Mouse (Mus musculus) layer of hippocampus, adult 11-12 months (tissue): Measurements from ENCODE around the gene Ube2c.

Experiments used
- DNase-seq: peaks from one replicate; pipeline ENCODE4 v3.0.0; 2022; ENCODE audit warnings: low spot score

Gene Ube2c

DNA sequence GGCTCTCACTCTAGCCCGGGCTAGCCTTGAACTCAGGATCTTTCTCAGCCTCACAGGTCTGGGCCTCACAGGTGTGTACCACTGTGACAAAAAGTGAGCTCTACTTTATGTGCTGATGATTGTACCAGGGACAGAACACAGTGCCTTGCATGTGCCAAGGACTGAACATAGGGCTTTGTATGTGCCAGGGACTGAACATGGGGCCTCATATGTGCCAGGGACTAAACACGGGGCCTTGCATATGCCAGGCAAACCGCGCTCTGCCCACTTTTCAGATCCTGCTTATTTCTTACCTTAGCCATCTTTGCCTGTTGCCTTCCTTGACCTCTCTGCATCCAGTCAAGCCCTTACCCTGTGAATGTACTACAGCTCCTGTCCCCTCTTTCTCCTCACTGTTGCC is 7.7 kb upstream of the Ube2c start:
- no peak for DNase-seq

GRCm38 (mm10) chr2:164762593-164762992 is 7.1 kb upstream of the Ube2c start:
- DNase-seq, result no peak

DNA sequence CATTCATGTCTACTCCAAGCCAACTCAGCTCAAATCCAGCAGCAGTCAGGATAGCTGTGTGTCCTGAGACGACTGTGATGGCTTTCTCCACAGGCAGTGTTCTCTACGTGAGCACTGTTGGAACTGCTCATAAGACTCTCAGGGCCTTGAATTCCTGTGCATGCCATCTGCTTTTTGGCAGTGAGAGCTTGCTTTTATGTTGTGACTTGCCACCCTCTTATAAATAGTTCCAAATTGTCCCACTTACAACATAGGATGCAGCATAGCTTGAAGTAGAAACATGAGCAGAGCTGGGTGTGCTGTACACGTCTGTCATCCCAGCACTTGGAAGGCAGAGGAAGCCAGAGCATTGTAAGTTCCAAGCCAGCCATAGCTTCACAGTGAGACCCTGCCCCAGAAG is 3.9 kb upstream of the Ube2c start:
- no peak for DNase-seq

- DNase-seq, result no peak
These were observed 1.7 kb upstream of the Ube2c start for GRCm38 (mm10) chr2:164767812-164768540.

DNA sequence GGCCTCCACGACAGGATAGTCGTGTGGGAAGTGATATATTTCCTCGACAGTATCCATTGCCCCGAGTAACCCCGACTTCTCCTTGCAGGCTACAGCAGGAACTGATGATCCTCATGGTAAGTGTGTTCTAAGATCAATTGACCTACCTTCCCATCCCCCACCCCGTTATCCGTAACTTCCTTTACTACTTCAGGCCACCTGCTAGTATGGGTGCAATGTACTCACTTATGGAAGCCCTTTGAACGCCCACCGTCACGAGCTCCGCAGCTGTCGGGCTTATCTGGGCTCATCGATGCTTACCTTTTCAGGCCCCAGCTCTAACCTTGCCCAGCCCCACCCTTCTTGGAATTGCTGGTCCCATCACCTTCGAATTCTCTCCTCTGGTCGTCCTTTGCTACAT is 581 bp downstream of the Ube2c start:
- no peak for DNase-seq

DNA sequence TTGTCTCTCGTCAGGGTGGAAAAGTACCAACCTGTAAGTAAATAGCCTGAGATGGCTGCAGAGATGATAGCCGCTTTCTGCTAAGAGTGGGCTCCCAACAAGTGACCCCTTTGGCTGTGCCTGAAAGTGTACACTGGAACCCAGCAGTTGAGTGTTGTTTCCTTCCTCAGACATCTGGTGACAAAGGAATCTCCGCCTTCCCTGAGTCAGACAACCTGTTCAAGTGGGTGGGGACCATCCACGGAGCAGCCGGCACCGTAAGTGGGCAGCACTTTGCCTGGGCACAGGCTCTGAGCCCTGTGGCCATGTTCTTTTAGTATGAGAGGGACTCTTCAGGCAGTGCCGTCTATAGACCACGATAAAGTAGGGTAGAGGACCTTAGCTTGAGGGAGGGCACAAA is 1.4 kb downstream of the Ube2c start:
- no peak for DNase-seq

DNA sequence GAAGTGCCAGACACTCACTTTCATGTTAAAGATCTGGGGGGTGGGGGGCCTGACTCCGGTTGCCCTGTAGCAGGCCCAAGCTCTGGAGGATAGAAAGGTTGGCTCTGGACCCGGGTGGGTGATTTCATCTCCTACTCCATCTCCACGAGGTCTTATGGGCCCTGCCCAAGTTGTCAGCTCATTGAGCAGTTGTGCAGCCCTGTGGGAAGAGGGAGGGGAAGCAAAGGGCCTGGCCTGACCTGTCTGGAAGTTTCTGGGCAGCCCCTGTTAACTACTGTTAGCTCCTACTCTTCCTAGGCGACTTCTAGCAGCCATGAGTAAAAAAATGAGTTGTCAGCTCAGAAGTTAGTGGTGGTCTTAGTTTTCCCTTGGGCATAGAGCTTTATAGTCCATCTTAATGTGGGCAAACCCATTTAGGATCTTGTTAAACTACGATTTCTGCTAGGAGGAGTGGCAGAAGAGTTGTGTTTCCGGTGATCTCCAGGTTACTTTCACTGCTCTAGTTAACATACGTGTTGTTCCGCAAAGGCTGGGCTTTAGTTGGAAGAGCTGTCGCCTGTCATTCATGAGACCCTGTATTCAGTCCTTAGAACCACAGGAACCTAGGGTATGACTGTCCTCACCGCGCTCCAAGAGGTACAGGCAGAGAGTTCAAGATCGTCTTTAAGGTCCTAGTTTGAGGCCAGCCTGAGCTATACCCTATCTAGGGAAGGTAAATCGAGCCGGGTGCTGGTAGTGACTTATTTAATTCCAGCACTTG is 3.7 kb downstream of the Ube2c start:
- no peak for DNase-seq

GRCm38 (mm10) chr2:164773989-164774364 is 4.3 kb downstream of the Ube2c start:
- no peak for DNase-seq

GRCm38 (mm10) chr2:164776130-164776529 is 6.4 kb downstream of the Ube2c start:
- no peak for DNase-seq

- no peak for DNase-seq
These were observed 7.1 kb downstream of the Ube2c start for GRCm38 (mm10) chr2:164776801-164777200.

- no peak for DNase-seq
These were observed 7.7 kb downstream of the Ube2c start for GRCm38 (mm10) chr2:164777246-164778014.

DNA sequence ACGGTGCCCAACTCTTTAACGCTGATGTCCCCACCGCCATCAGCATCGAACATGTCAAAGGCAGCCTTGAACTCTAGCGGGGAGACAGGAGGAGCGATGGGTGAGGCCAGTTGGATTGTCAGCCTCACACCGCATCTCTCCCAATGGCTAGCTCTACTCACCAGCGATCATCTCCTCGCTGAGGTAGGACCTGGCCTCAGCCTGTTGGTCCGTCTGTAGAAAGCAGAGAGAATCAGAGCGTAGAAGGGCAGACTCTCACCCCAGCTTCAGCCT is 8.3 kb downstream of the Ube2c start:
- no peak for DNase-seq

GRCm38 (mm10) chr2:164778809-164779208 is 9.1 kb downstream of the Ube2c start:
- DNase-seq, result no peak

GRCm38 (mm10) chr2:164779481-164780086 is 9.9 kb downstream of the Ube2c start, which contains the start of gene Tnnc2:
Gene Tnnc2 (minus strand): TSS chr2:164779967.
- no peak for DNase-seq

DNA sequence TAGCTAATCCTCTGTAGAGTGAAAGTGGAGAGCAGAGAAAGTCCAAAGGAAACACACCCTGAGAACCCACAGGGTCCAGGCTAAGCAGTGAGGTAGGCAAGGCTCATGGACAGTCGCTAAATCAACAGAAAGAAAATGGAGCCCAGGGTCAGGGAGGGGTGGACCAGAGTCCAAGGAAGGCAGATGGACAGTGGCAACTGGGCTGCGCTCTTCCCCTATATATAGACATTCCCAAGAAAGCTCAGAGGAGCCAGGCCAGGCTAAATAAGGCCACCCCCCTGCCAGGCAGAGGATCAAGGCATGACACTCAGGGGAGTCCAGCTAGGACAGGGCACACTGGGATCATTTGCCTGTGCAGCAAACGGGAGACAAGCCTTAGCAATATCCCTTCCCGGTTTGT is 12.2 kb downstream of the Ube2c start:
- no peak for DNase-seq

DNA sequence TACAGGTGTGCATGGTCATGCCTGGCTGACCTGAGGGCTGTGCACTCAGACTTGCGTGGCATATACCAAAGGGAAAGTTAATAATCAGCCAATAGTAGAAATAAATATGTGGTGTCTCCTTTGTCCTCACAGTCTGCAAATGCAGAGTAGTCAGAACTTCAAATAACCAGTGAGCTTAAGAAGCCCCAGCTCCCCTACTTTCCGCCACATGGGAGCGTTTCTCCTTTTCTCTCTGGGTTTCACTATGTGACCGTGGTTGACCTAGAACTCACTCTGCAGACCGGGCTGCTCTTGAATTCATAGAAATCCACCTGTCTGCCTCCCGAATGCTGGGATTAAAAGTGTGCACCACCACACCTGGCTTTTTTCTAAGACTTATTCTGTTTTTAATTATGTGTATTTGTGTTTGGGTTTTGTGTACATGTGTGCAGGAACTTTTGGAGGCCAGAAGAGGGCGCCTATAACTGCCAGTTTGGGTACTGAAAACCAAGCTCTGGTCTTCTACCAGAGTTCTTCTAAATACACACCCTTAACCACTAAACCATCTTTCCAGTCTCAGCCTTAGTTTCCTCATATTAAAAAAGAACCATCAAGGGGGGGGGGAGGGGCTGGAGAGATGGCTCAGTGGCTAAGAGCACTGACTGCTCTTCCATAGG is 14.4 kb downstream of the Ube2c start:
- DNase-seq, result no peak

DNA sequence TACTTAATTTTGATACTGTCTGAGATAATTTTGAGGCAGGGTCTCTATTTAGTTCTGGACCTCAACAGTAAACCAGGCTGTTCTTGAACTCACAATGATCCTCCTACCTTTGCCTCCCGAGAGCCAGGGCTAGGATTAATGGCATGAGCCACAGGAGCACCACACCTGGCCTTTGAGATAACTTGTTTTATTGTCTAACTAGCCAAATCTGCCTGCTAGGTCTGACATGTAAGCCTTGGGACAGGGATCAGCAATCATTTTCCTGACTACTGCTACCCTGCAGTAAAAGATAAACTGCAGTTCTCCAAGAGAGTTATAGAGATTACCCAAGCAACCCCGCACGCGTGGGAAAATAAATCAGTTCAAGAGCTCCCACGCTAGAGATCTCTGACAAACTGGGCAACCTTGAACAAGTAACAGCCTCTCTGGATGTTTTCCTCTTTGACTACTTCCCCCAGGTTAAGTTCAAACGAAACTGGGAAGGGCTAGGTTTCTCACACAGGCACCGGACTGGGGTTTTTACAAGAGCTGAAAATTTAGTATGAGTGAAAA is 15.2 kb downstream of the Ube2c start:
- DNase-seq, result no peak

GRCm38 (mm10) chr2:164785481-164786387 is 16.0 kb downstream of the Ube2c start, which contains the start of gene Snx21:
Gene Snx21 (plus strand): TSS chr2:164785823.
- peak; percentile 86 for DNase-seq

GRCm38 (mm10) chr2:164786388-164786885 is 16.7 kb downstream of the Ube2c start:
- DNase-seq, result no peak

- no peak for DNase-seq
These were observed 17.3 kb downstream of the Ube2c start for GRCm38 (mm10) chr2:164787032-164787431.
